Mouse (Mus musculus): ENCODE results near the gene Pip4k2c. TPM values are rescaled to one million over a fixed set of nuclear protein-coding genes. Genes with fewer than 3 reads are reported as not detected.

The Pip4k2c gene
- polyA plus RNA-seq, 1 experiment from 2014 or later, result 19.4 TPM

GRCm38 (mm10) chr10:127147135-127147534, 64.2 kb downstream of the Pip4k2c start:
- Histone ChIP-seq H3K27me3 (no peaks in the 10 kb centered on the region), H3K9ac (no peak overlapping the region), H3K36me3 (replicated peaks) (no peaks in the 10 kb centered on the region), H3K9me3 (no peaks in the 10 kb centered on the region), H3K27ac (no peak overlapping the region), H3K4me3 (replicated peaks) (no peak overlapping the region), H3K4me1 (no peaks in the 10 kb centered on the region), H3K4me2 (no peak overlapping the region)
- 81% methylated on average over 6 of the region's 6 CpGs for WGBS
- no peak for ATAC-seq (ENCODE audit: low FRiP score)

Other genes starting within 250 kb of the Pip4k2c start
- 49.2 and 49.5 TPM in 2 replicates for gene Ctdsp2, start 232.9 kb downstream of the Pip4k2c start, polyA plus RNA-seq (2016; fragmentation: Nextera tagmentation; extraction: Ambion mirVana)
- gene Avil, start 210.9 kb downstream of the Pip4k2c start, polyA plus RNA-seq (2016; fragmentation: Nextera tagmentation; extraction: Ambion mirVana), result 0.21 TPM in 1 of 2 replicates, not detected in the other
- gene Tsfm, start 180.7 kb downstream of the Pip4k2c start, polyA plus RNA-seq (2016; fragmentation: Nextera tagmentation; extraction: Ambion mirVana), result 82.7 and 82.8 TPM in 2 replicates
- gene Mettl1, start 170.2 kb downstream of the Pip4k2c start, polyA plus RNA-seq (2016; fragmentation: Nextera tagmentation; extraction: Ambion mirVana), result 31.4 and 35.5 TPM in 2 replicates
- gene Eef1akmt3, start 170.1 kb downstream of the Pip4k2c start, polyA plus RNA-seq (2016; fragmentation: Nextera tagmentation; extraction: Ambion mirVana), result 0.14 and 0.20 TPM in 2 replicates
- gene Cyp27b1, start 163.3 kb downstream of the Pip4k2c start, polyA plus RNA-seq (2016; fragmentation: Nextera tagmentation; extraction: Ambion mirVana), result 0.10 and 0.28 TPM in 2 replicates
- gene March9, start 151.4 kb downstream of the Pip4k2c start, polyA plus RNA-seq (2016; fragmentation: Nextera tagmentation; extraction: Ambion mirVana), result 3.9 and 4.2 TPM in 2 replicates
- 2,431 and 2,450 TPM in 2 replicates for gene Cdk4, start 148.1 kb downstream of the Pip4k2c start, polyA plus RNA-seq (2016; fragmentation: Nextera tagmentation; extraction: Ambion mirVana)
- 139 and 158 TPM in 2 replicates for gene Tspan31, start 141.3 kb downstream of the Pip4k2c start, polyA plus RNA-seq (2016; fragmentation: Nextera tagmentation; extraction: Ambion mirVana)
- 0.73 and 1.1 TPM in 2 replicates for gene Agap2, start 136.3 kb downstream of the Pip4k2c start, polyA plus RNA-seq (2016; fragmentation: Nextera tagmentation; extraction: Ambion mirVana)
- gene Os9, start 90.5 kb downstream of the Pip4k2c start, polyA plus RNA-seq (2016; fragmentation: Nextera tagmentation; extraction: Ambion mirVana), result 86.1 and 90.2 TPM in 2 replicates
- 13.3 and 14.7 TPM in 2 replicates for gene B4galnt1, start 46.4 kb downstream of the Pip4k2c start, polyA plus RNA-seq (2016; fragmentation: Nextera tagmentation; extraction: Ambion mirVana)
- gene Slc26a10, start 30.9 kb downstream of the Pip4k2c start, polyA plus RNA-seq (2016; fragmentation: Nextera tagmentation; extraction: Ambion mirVana), result 0.86 and 2.2 TPM in 2 replicates
- 32.3 and 36.4 TPM in 2 replicates for gene Arhgef25, start 21.5 kb downstream of the Pip4k2c start, polyA plus RNA-seq (2016; fragmentation: Nextera tagmentation; extraction: Ambion mirVana)
- gene Dtx3, start 15.9 kb downstream of the Pip4k2c start, polyA plus RNA-seq (2016; fragmentation: Nextera tagmentation; extraction: Ambion mirVana), result 170 and 172 TPM in 2 replicates
- gene Kif5a, start 51.8 kb upstream of the Pip4k2c start, polyA plus RNA-seq (2016; fragmentation: Nextera tagmentation; extraction: Ambion mirVana), result 44.1 and 53.1 TPM in 2 replicates
- gene Dctn2, start 54.8 kb upstream of the Pip4k2c start, polyA plus RNA-seq (2016; fragmentation: Nextera tagmentation; extraction: Ambion mirVana), result 226 and 229 TPM in 2 replicates
- 18.4 and 21.2 TPM in 2 replicates for gene Mbd6, start 77.4 kb upstream of the Pip4k2c start, polyA plus RNA-seq (2016; fragmentation: Nextera tagmentation; extraction: Ambion mirVana)
- gene Mars, start 100.2 kb upstream of the Pip4k2c start, polyA plus RNA-seq (2016; fragmentation: Nextera tagmentation; extraction: Ambion mirVana), result 177 and 183 TPM in 2 replicates
- 0.64 and 1.3 TPM in 2 replicates for gene Arhgap9, start 110.4 kb upstream of the Pip4k2c start, polyA plus RNA-seq (2016; fragmentation: Nextera tagmentation; extraction: Ambion mirVana)
- 3.2 and 3.6 TPM in 2 replicates for gene Gli1, start 130.4 kb upstream of the Pip4k2c start, polyA plus RNA-seq (2016; fragmentation: Nextera tagmentation; extraction: Ambion mirVana)
- 0.06 TPM in 1 of 2 replicates, not detected in the other for gene Inhbe, start 142.8 kb upstream of the Pip4k2c start, polyA plus RNA-seq (2016; fragmentation: Nextera tagmentation; extraction: Ambion mirVana)
- not detected in 2 replicates for gene Inhbc, start 158.8 kb upstream of the Pip4k2c start, polyA plus RNA-seq (2016; fragmentation: Nextera tagmentation; extraction: Ambion mirVana)
- gene R3hdm2, start 168.7 kb upstream of the Pip4k2c start, polyA plus RNA-seq (2016; fragmentation: Nextera tagmentation; extraction: Ambion mirVana), result 37.5 and 40.3 TPM in 2 replicates

Data from forebrain, embryonic 12.5 days (tissue).